Mouse (Mus musculus): ENCODE results near the gene Mtfmt. TPM values are rescaled to one million over a fixed set of nuclear protein-coding genes. Genes with fewer than 3 reads are reported as not detected.

The Mtfmt gene
- 14.6 and 17.9 TPM in 2 replicates for polyA plus RNA-seq (2014; fragmentation: Nextera tagmentation; extraction: Ambion mirVana)

GRCm38 (mm10) chr9:65435671-65436301 lies at the start of gene Mtfmt:
Gene Mtfmt (plus strand): TSS chr9:65435782.
- ATAC-seq (ENCODE audit: low read depth) (peak; percentile 96), DNase-seq (ENCODE audit: low spot score) (peak; percentile 97)
- peaks cover 24% of the 10 kb centered on the region for H3K36me3 ChIP-seq (ENCODE audit: control insufficient read depth, insufficient read depth, low read length)
- no peak within 1 kb of the TSS for H3K27ac ChIP-seq (replicated peaks; ENCODE audit: low read depth, low read length)
- H3K9ac ChIP-seq (ENCODE audit: low read depth, low read length) = peak within 1 kb of the TSS; percentile 81
- no peaks in the 10 kb centered on the region for H3K27me3 ChIP-seq (replicated peaks; ENCODE audit: control insufficient read depth, insufficient read depth, low read length)
- peak within 1 kb of the TSS; percentile 98 for H3K4me3 ChIP-seq (ENCODE audit: low read depth, low read length)
- H3K9me3 ChIP-seq (ENCODE audit: control insufficient read depth, low read length) = no peaks in the 10 kb centered on the region
- H3K4me2 ChIP-seq (ENCODE audit: low read depth, low read length) = peak within 1 kb of the TSS; percentile 61
- WGBS = under 1% methylated on average over 34 of the region's 54 CpGs
- H3K4me1 ChIP-seq (ENCODE audit: control insufficient read depth, insufficient read depth, low read length) = peaks cover 4% of the 10 kb centered on the region

GRCm38 (mm10) chr9:65386373-65387140 lies 49.0 kb upstream of the Mtfmt start:
- 26% methylated on average over 8 of the region's 8 CpGs for whole genome bisulfite sequencing
- peaks cover 24% of the 10 kb centered on the region for H3K27me3 ChIP-seq (replicated peaks; ENCODE audit: control insufficient read depth, insufficient read depth, low read length)
- H3K4me2 ChIP-seq (ENCODE audit: low read depth, low read length) = no peak overlapping the region
- DNase-seq (ENCODE audit: low spot score) (peak; percentile 24), ATAC-seq (ENCODE audit: low read depth) (peak; percentile 31; the same call in 1 of the 2 replicates)
- no peaks in the 10 kb centered on the region for H3K9me3 ChIP-seq (ENCODE audit: control insufficient read depth, low read length)
- no peaks in the 10 kb centered on the region for H3K36me3 ChIP-seq (ENCODE audit: control insufficient read depth, insufficient read depth, low read length)
- no peak overlapping the region for H3K27ac ChIP-seq (replicated peaks; ENCODE audit: low read depth, low read length)
- H3K9ac ChIP-seq (ENCODE audit: low read depth, low read length) = no peak overlapping the region
- peaks cover 4% of the 10 kb centered on the region; the same call in 1 of the 2 replicates for H3K4me1 ChIP-seq (ENCODE audit: control insufficient read depth, insufficient read depth, low read length)
- H3K4me3 ChIP-seq (ENCODE audit: low read depth, low read length) = no peak overlapping the region

GRCm38 (mm10) chr9:65390752-65391612 lies 44.6 kb upstream of the Mtfmt start:
- H3K27ac ChIP-seq (replicated peaks; ENCODE audit: low read depth, low read length) = no peak overlapping the region
- no peaks in the 10 kb centered on the region for H3K36me3 ChIP-seq (ENCODE audit: control insufficient read depth, insufficient read depth, low read length)
- DNase-seq (ENCODE audit: low spot score) (peak; percentile 53), ATAC-seq (ENCODE audit: low read depth) (peak; percentile 54)
- H3K27me3 ChIP-seq (replicated peaks; ENCODE audit: control insufficient read depth, insufficient read depth, low read length) = peaks cover 37% of the 10 kb centered on the region
- peak overlapping the region; percentile 69 for H3K4me2 ChIP-seq (ENCODE audit: low read depth, low read length)
- peaks cover 4% of the 10 kb centered on the region; the same call in 1 of the 2 replicates for H3K4me1 ChIP-seq (ENCODE audit: control insufficient read depth, insufficient read depth, low read length)
- H3K9me3 ChIP-seq (ENCODE audit: control insufficient read depth, low read length) = no peaks in the 10 kb centered on the region
- peak overlapping the region; percentile 51 for H3K4me3 ChIP-seq (ENCODE audit: low read depth, low read length)
- peak overlapping the region; percentile 60 for H3K9ac ChIP-seq (ENCODE audit: low read depth, low read length)
- 26% methylated on average over 55 of the region's 96 CpGs for WGBS

DNA sequence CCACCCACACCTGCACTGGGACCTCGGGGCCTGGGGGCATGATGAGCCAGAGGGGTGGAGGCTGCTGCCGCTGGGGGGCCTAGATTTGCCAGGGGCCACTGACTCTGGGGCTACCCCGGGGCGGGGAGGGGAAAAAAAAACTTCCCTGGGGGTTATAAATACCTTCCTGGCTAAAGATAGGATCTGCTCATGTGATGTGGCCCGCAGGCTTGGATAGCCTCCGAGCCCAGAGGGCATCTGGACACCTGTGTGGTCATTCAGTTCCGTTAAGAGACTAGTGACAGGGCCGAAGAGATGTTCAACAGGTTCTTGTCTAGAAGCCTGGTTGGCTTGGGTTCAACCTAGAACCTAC lies 44.0 kb upstream of the Mtfmt start, which contains the start of gene Kbtbd13:
Gene Kbtbd13, minus strand, starts transcription at position 40 of the 352 bp plus-strand sequence.
- ATAC-seq (ENCODE audit: low read depth) (no peak), DNase-seq (ENCODE audit: low spot score) (no peak)
- Histone ChIP-seq H3K4me1 (ENCODE audit: control insufficient read depth, insufficient read depth, low read length) (0 out of 2 replicates have a peak, but pooled peaks cover under 1% of the 10 kb centered on the region), H3K4me2 (ENCODE audit: low read depth, low read length) (peak within 1 kb of the TSS; percentile 69), H3K9me3 (ENCODE audit: control insufficient read depth, low read length) (no peaks in the 10 kb centered on the region), H3K9ac (ENCODE audit: low read depth, low read length) (peak within 1 kb of the TSS; percentile 60), H3K4me3 (ENCODE audit: low read depth, low read length) (peak within 1 kb of the TSS; percentile 51), H3K27ac (replicated peaks; ENCODE audit: low read depth, low read length) (no peak within 1 kb of the TSS), H3K36me3 (ENCODE audit: control insufficient read depth, insufficient read depth, low read length) (no peaks in the 10 kb centered on the region), H3K27me3 (replicated peaks; ENCODE audit: control insufficient read depth, insufficient read depth, low read length) (peaks cover 37% of the 10 kb centered on the region)
- 39% methylated on average over 8 of the region's 8 CpGs for WGBS

DNA sequence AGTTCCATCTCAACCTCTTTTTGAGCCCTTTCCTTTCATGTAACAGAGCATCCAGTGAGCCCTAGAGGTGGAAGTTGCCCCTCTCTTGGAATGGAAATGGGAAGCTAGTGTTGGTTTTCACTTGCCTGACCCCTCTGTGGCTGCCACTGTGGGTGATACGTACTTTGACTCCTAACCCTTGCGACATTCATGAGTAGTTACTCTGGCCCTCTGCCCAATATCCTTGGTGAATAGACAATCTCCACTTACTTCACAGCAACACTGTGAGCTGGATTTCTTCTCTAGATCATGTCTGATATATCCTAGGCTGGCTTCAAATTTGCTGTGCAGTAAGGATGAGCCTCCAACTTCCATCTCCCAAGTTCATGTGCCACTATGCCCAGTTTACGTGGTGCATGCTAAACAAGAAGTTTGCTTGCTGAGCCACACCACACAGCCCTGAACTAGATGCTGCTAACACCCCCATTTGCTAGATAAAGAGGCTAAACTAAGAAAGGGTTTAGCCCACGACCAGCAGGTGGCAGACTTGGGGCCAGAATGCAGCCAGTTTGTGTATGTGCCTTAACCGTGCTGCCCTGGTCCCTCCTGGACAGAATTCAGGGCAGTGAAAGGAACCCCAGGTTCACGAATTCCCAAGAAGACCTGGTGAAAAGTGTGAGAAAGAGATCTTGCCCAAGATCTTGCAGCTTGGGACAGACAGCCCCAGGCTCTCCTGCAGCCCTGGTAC lies 42.8 kb upstream of the Mtfmt start:
- DNase-seq (ENCODE audit: low spot score) = peak; percentile 54
- WGBS = 23% methylated on average over 6 of the region's 6 CpGs
- Histone ChIP-seq H3K4me3 (ENCODE audit: low read depth, low read length) (no peak overlapping the region), H3K9me3 (ENCODE audit: control insufficient read depth, low read length) (no peaks in the 10 kb centered on the region), H3K36me3 (ENCODE audit: control insufficient read depth, insufficient read depth, low read length) (no peaks in the 10 kb centered on the region), H3K27ac (replicated peaks; ENCODE audit: low read depth, low read length) (no peak overlapping the region), H3K4me1 (ENCODE audit: control insufficient read depth, insufficient read depth, low read length) (no peaks in the 10 kb centered on the region), H3K4me2 (ENCODE audit: low read depth, low read length) (no peak overlapping the region), H3K27me3 (replicated peaks; ENCODE audit: control insufficient read depth, insufficient read depth, low read length) (peaks cover 37% of the 10 kb centered on the region), H3K9ac (ENCODE audit: low read depth, low read length) (no peak overlapping the region)
- ATAC-seq (ENCODE audit: low read depth) = no peak

DNA sequence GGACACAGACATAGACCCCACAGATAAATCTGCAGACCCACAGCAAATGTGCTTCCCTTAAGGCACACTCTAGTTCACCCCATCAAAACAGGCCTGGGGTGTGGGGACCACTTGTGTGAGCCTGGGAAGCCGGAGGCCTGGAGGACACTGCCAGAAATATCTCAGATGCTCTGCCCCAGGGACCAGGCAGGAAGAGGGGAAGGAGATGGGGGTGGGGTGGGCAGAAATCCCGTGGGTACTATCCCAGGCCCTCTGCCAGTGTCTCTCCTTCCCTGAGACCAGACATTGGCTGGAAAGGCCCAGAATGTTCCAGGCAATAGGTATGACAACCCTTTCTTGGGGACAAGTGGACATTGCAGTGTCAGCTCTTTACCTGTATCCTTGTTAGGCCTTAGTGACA lies 42.0 kb upstream of the Mtfmt start:
- DNase-seq (ENCODE audit: low spot score) = no peak
- H3K4me2 ChIP-seq (ENCODE audit: low read depth, low read length) = no peak overlapping the region
- H3K9ac ChIP-seq (ENCODE audit: low read depth, low read length) = no peak overlapping the region
- no peak for ATAC-seq (ENCODE audit: low read depth)
- H3K27me3 ChIP-seq (replicated peaks; ENCODE audit: control insufficient read depth, insufficient read depth, low read length) = peaks cover 37% of the 10 kb centered on the region
- H3K27ac ChIP-seq (replicated peaks; ENCODE audit: low read depth, low read length) = no peak overlapping the region
- no peak overlapping the region for H3K4me3 ChIP-seq (ENCODE audit: low read depth, low read length)
- WGBS = 30% methylated on average over 2 of the region's 2 CpGs
- no peaks in the 10 kb centered on the region for H3K36me3 ChIP-seq (ENCODE audit: control insufficient read depth, insufficient read depth, low read length)
- 0 out of 2 replicates have a peak, but pooled peaks cover 1% of the 10 kb centered on the region for H3K4me1 ChIP-seq (ENCODE audit: control insufficient read depth, insufficient read depth, low read length)
- no peaks in the 10 kb centered on the region for H3K9me3 ChIP-seq (ENCODE audit: control insufficient read depth, low read length)

DNA sequence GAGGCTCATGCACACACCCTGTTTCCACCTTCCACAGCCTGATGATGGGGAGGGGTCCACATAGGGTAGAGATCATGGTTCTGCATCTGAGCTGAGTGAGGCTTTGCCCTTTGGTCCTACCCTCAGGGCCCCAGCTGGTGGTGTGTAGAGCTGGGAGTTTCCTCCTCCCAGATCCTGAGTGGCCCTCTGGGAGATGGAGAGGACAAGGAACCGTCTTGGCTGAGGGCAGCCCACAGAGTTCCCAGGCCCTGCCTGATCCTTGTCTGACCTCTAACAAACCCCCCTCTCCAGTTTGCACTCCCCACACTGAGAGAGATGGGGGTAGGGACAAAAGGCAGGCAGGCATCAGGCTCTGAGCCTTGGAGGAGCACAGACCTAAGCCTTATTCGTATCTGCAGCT lies 41.2 kb upstream of the Mtfmt start:
- 55% methylated on average over 2 of the region's 2 CpGs for WGBS
- Histone ChIP-seq H3K9ac (ENCODE audit: low read depth, low read length) (no peak overlapping the region), H3K4me2 (ENCODE audit: low read depth, low read length) (no peak overlapping the region), H3K27ac (replicated peaks; ENCODE audit: low read depth, low read length) (no peak overlapping the region), H3K4me3 (ENCODE audit: low read depth, low read length) (no peak overlapping the region), H3K36me3 (ENCODE audit: control insufficient read depth, insufficient read depth, low read length) (no peaks in the 10 kb centered on the region), H3K27me3 (replicated peaks; ENCODE audit: control insufficient read depth, insufficient read depth, low read length) (peaks cover 33% of the 10 kb centered on the region), H3K4me1 (ENCODE audit: control insufficient read depth, insufficient read depth, low read length) (0 out of 2 replicates have a peak, but pooled peaks cover 4% of the 10 kb centered on the region), H3K9me3 (ENCODE audit: control insufficient read depth, low read length) (no peaks in the 10 kb centered on the region)
- DNase-seq (ENCODE audit: low spot score) = no peak
- ATAC-seq (ENCODE audit: low read depth) = no peak

DNA sequence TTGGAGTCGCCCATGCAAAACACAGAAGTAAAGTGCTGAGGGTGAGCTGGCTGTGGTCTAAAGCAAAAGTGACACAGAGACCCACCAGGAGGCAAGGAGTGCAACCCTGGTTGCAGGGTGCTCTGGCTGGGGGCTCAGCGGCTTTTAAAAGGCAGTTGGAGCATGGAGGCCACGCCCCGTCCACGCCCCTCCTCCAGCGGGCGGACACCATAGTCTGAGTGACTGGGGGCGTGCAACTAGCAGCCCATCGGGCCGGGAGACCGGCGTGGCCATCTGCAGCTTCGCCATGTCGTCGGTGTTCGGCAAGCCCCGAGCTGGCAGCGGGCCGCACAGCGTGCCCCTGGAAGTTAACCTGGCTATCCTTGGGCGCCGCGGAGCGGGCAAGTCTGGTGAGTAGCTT lies 37.3 kb upstream of the Mtfmt start, which contains the start of gene Rasl12:
Gene Rasl12, plus strand, starts transcription at position 228 of the 400 bp plus-strand sequence.
- peak within 1 kb of the TSS; percentile 69 for H3K9ac ChIP-seq (ENCODE audit: low read depth, low read length)

More for the DNA sequence above, 37.3 kb upstream of the Mtfmt start, which contains the start of gene Rasl12:
- Histone ChIP-seq H3K4me3 (ENCODE audit: low read depth, low read length) (peak within 1 kb of the TSS; percentile 54), H3K4me2 (ENCODE audit: low read depth, low read length) (peak within 1 kb of the TSS; percentile 71), H3K27ac (replicated peaks; ENCODE audit: low read depth, low read length) (no peak within 1 kb of the TSS), H3K4me1 (ENCODE audit: control insufficient read depth, insufficient read depth, low read length) (0 out of 2 replicates have a peak, but pooled peaks cover 4% of the 10 kb centered on the region), H3K27me3 (replicated peaks; ENCODE audit: control insufficient read depth, insufficient read depth, low read length) (no peaks in the 10 kb centered on the region), H3K9me3 (ENCODE audit: control insufficient read depth, low read length) (no peaks in the 10 kb centered on the region), H3K36me3 (ENCODE audit: control insufficient read depth, insufficient read depth, low read length) (no peaks in the 10 kb centered on the region)
- under 1% methylated on average over 10 of the region's 24 CpGs for WGBS
- ATAC-seq (ENCODE audit: low read depth) (peak; percentile 89), DNase-seq (ENCODE audit: low spot score) (peak; percentile 89)
